Mouse (Mus musculus): Measurements from ENCODE around the gene Gsdma2. TPM values are rescaled to one million over a fixed set of nuclear protein-coding genes. Genes with fewer than 3 reads are reported as not detected.

Gene Gsdma2
- total and polyA plus RNA-seq, 2 experiments from 2014 or later = not detected

DNA sequence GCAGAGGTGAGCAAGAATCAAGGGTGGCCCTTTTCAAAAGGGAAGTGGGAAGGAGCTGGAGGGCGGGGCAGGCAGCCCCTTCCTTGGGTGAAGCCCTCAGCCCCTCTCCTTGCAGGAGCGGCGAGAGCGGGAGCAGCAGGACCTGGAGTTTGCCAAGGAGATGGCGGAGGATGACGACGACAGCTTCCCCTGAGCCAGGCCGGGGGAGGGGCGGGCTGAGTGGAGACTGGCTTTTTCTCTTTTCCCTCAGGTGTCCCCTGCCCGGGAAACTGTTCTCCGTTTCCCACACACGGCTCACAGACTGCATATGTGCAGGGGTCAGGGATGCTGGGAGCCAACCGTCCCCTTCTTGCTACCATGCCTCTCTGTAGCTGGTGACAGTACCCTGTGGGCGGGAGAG lies 48.8 kb downstream of the Gsdma2 start:
- peaks cover 55% of the 10 kb centered on the region for H3K36me3 ChIP-seq (replicated peaks; ENCODE audit: control insufficient read depth, insufficient read depth, low read length)
- DNase-seq (ENCODE audit: low spot score) (no peak), ATAC-seq (ENCODE audit: insufficient read depth, low read depth) (no peak)
- H3K9ac ChIP-seq (replicated peaks; ENCODE audit: low read depth, low read length) = no peak overlapping the region
- no peak overlapping the region for H3K4me3 ChIP-seq (ENCODE audit: low read depth, low read length)
- H3K4me2 ChIP-seq (ENCODE audit: low read depth, low read length) = no peak overlapping the region
- no peaks in the 10 kb centered on the region for H3K9me3 ChIP-seq (replicated peaks; ENCODE audit: control insufficient read depth, low read length)
- 75% methylated on average over 14 of the region's 14 CpGs for WGBS
- no peaks in the 10 kb centered on the region for H3K4me1 ChIP-seq (ENCODE audit: control insufficient read depth, insufficient read depth)
- TF ChIP-seq CTCF (IDR thresholded peaks at IDR 0.05; ENCODE audit: low read depth) (no peak), EP300 (IDR thresholded peaks at IDR 0.05; ENCODE audit: low read depth) (no peak)
- no peaks in the 10 kb centered on the region for H3K27me3 ChIP-seq (ENCODE audit: control insufficient read depth, insufficient read depth, low read length)
- H3K27ac ChIP-seq (ENCODE audit: low read depth) = no peak overlapping the region

DNA sequence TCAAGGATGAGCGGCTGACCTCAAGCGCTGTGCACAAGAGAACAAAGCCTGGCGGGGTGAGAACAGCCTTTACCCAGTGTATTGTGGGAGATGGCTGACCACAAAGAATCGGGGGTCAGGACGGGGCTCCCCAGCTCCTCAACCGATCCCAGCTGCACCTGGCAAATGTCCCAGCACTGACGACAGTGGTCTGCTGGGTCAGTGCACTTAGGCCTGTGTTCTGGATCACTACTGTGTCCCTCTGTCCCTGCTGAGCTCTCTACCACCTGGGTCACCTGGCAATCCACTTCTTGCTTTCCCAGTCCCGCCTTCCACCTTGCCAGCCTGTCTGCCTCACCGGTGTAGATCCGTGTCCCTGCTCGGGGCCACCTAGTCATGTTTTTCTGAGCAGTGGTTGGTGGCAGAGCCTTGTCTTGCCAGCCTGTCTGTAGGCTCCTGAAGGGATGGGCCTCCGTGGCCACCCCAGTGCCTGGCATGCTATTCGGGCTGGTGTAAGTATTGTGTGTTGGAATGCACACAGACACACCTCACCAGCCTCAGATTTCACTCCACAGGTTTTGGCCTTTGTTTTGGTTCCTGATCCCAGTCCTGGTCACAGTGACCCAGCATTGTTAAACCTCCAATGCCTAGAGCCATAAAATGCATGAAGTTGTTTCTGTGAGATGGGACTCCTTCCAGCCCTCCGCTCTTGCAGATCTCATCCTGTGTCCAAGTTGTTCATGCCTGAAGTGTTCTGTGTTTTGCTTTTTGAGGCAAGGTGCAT lies 50.1 kb downstream of the Gsdma2 start:
- 75% methylated on average over 14 of the region's 14 CpGs for whole genome bisulfite sequencing
- ATAC-seq (ENCODE audit: insufficient read depth, low read depth) = 0 out of 2 replicates have a peak, but pooled peaks have one; percentile 8
- no peak overlapping the region for H3K4me2 ChIP-seq (ENCODE audit: low read depth, low read length)
- no peaks in the 10 kb centered on the region for H3K4me1 ChIP-seq (ENCODE audit: control insufficient read depth, insufficient read depth)
- peaks cover 43% of the 10 kb centered on the region for H3K36me3 ChIP-seq (replicated peaks; ENCODE audit: control insufficient read depth, insufficient read depth, low read length)
- H3K4me3 ChIP-seq (ENCODE audit: low read depth, low read length) = no peak overlapping the region
- H3K9me3 ChIP-seq (replicated peaks; ENCODE audit: control insufficient read depth, low read length) = no peaks in the 10 kb centered on the region
- DNase-seq (ENCODE audit: low spot score) = no peak
- TF ChIP-seq EP300 (IDR thresholded peaks at IDR 0.05; ENCODE audit: low read depth) = no peak
- no peak for TF ChIP-seq CTCF (IDR thresholded peaks at IDR 0.05; ENCODE audit: low read depth)
- no peaks in the 10 kb centered on the region for H3K27me3 ChIP-seq (ENCODE audit: control insufficient read depth, insufficient read depth, low read length)
- H3K27ac ChIP-seq (ENCODE audit: low read depth) = no peak overlapping the region; the same call in 1 of the 2 replicates
- H3K9ac ChIP-seq (replicated peaks; ENCODE audit: low read depth, low read length) = no peak overlapping the region

DNA sequence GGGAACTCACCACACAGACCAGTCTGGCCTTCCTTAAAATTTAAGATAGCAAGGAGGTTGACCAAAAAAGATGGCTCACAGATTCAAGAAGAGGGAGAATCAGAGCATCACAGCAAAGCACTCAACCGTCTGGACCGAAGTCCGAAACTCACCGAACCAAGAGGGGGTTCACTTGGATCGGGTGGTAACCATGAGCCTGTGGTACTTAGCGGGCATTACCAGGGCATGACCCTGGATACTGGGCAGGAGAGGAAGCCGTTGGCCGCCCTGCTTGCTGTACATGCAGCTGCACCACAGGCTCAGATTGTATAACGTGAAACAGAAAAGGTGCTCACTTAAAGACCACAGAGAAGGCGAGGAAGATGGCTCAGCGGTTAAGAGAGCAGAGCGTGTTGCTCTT lies 50.7 kb downstream of the Gsdma2 start:
- ATAC-seq (ENCODE audit: insufficient read depth, low read depth) (no peak), DNase-seq (ENCODE audit: low spot score) (no peak)
- WGBS = 89% methylated on average over 12 of the region's 12 CpGs
- Histone ChIP-seq H3K4me1 (ENCODE audit: control insufficient read depth, insufficient read depth) (no peaks in the 10 kb centered on the region), H3K9ac (replicated peaks; ENCODE audit: low read depth, low read length) (no peak overlapping the region), H3K27ac (ENCODE audit: low read depth) (no peak overlapping the region), H3K36me3 (replicated peaks; ENCODE audit: control insufficient read depth, insufficient read depth, low read length) (peaks cover 37% of the 10 kb centered on the region), H3K4me3 (ENCODE audit: low read depth, low read length) (no peak overlapping the region), H3K27me3 (ENCODE audit: control insufficient read depth, insufficient read depth, low read length) (no peaks in the 10 kb centered on the region), H3K9me3 (replicated peaks; ENCODE audit: control insufficient read depth, low read length) (no peaks in the 10 kb centered on the region), H3K4me2 (ENCODE audit: low read depth, low read length) (no peak overlapping the region)
- TF ChIP-seq CTCF (IDR thresholded peaks at IDR 0.05; ENCODE audit: low read depth) (no peak), EP300 (IDR thresholded peaks at IDR 0.05; ENCODE audit: low read depth) (no peak)

DNA sequence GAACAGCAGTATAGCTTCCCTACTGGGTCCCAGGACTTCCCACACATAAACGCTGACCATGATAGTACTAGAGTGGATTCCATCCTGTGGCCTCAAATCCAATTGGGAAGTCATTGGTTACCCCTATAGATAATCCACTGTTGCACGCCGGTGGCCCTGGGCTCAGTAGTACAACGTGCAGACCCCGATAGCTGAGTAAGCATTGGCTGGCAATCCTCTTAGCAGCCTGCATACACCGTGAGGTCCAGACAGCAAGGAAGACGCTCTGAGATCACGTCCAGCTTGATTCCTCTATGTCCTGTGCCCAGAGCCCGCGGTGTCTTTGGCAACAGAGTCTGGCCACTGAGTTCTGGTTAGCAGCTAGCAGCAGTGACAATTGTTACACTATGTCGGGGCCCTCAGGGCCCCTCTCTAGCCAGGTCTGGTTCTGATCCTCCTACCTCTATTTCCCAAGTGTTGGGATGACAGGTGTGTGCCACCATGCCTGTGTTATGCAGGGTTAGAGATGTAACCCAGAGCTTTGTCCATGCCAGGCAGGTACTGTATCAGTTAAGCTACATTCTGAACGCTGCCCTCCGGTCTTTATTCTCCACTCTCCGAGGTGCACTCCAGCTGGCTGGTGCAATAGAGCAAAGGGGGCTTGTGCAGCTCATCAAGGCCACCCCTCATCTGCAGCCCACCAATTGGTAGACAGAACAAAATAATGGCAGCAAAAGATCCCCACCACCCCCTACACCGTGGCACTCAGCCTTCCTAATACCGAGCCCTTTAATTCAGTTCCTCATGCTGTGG lies 52.5 kb downstream of the Gsdma2 start:
- ATAC-seq (ENCODE audit: insufficient read depth, low read depth) (no peak), DNase-seq (ENCODE audit: low spot score) (no peak)
- Histone ChIP-seq H3K4me3 (ENCODE audit: low read depth, low read length) (no peak overlapping the region), H3K27ac (ENCODE audit: low read depth) (no peak overlapping the region), H3K36me3 (replicated peaks; ENCODE audit: control insufficient read depth, insufficient read depth, low read length) (peaks cover 21% of the 10 kb centered on the region), H3K4me2 (ENCODE audit: low read depth, low read length) (no peak overlapping the region), H3K4me1 (ENCODE audit: control insufficient read depth, insufficient read depth) (no peaks in the 10 kb centered on the region), H3K9ac (replicated peaks; ENCODE audit: low read depth, low read length) (no peak overlapping the region), H3K9me3 (replicated peaks; ENCODE audit: control insufficient read depth, low read length) (no peaks in the 10 kb centered on the region), H3K27me3 (ENCODE audit: control insufficient read depth, insufficient read depth, low read length) (no peaks in the 10 kb centered on the region)
- 79% methylated on average over 16 of the region's 16 CpGs for WGBS
- TF ChIP-seq CTCF (IDR thresholded peaks at IDR 0.05; ENCODE audit: low read depth) (no peak), EP300 (IDR thresholded peaks at IDR 0.05; ENCODE audit: low read depth) (no peak)

DNA sequence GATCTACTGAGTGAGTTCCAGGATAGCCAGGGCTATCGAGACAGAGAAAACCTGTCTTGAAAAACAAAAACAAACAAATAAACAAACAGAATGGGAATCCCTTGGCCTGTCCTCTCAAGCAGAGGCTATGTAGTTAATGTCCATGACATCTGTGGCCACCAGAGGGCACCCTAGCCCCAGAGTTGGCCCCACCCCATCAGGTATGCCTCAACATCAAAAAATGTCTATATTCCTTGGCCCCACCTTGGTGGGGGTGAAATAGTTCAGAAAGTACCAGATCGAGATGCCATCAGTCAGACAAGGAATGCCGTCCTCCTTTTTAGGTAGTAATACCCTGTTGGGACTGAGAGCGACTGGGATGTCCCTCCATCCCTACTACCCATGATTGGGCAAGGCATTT lies 53.4 kb downstream of the Gsdma2 start:
- Histone ChIP-seq H3K27me3 (ENCODE audit: control insufficient read depth, insufficient read depth, low read length) (no peaks in the 10 kb centered on the region), H3K9ac (replicated peaks; ENCODE audit: low read depth, low read length) (no peak overlapping the region), H3K4me1 (ENCODE audit: control insufficient read depth, insufficient read depth) (no peaks in the 10 kb centered on the region), H3K36me3 (replicated peaks; ENCODE audit: control insufficient read depth, insufficient read depth, low read length) (peaks cover 21% of the 10 kb centered on the region), H3K4me2 (ENCODE audit: low read depth, low read length) (no peak overlapping the region), H3K9me3 (replicated peaks; ENCODE audit: control insufficient read depth, low read length) (no peaks in the 10 kb centered on the region), H3K27ac (ENCODE audit: low read depth) (no peak overlapping the region), H3K4me3 (ENCODE audit: low read depth, low read length) (no peak overlapping the region)
- DNase-seq (ENCODE audit: low spot score) (peak; percentile 73), ATAC-seq (ENCODE audit: insufficient read depth, low read depth) (peak; percentile 56; the same call in 1 of the 2 replicates)
- TF ChIP-seq CTCF (IDR thresholded peaks at IDR 0.05; ENCODE audit: low read depth) = peak; percentile 84
- TF ChIP-seq EP300 (IDR thresholded peaks at IDR 0.05; ENCODE audit: low read depth) = no peak
- WGBS = 30% methylated on average over 4 of the region's 4 CpGs
